ENCODE assay signal across 26 mouse cellular contexts in genomic region chr9:42997526-42997925, GRCm38 (mm10). TPM values are rescaled to one million over a fixed set of nuclear protein-coding genes. Genes with fewer than 3 reads are reported as not detected.
"Had no signal": no experiment of that assay in that cellular context is flagged by ENCODE, and none has a peak within 500 bp of the region (broad histone marks: within the 10 kb centered on the region; RNA-seq: fewer than 3 reads in every experiment).

No protein-coding gene starts in this region.

- ATAC-seq: forebrain, embryonic 15.5 days; forebrain, postnatal 0 days; hindbrain, postnatal 0 days; intestine, embryonic 16.5 days had no signal

- H3K4me1 ChIP-seq: forebrain, embryonic 15.5 days; heart, embryonic 10.5 days; hindbrain, embryonic 13.5 days; hindbrain, embryonic 15.5 days; kidney, embryonic 15.5 days; limb, embryonic 12.5 days had no signal

- H3K9ac ChIP-seq: forebrain, embryonic 15.5 days; forebrain, postnatal 0 days; hindbrain, embryonic 13.5 days; hindbrain, embryonic 15.5 days; kidney, embryonic 15.5 days; limb, embryonic 12.5 days; liver, embryonic 13.5 days; liver, embryonic 15.5 days had no signal

- H3K4me3 ChIP-seq: forebrain, embryonic 15.5 days; heart, adult 2 months; heart, embryonic 10.5 days; hindbrain, embryonic 13.5 days; hindbrain, embryonic 15.5 days; kidney, embryonic 15.5 days; limb, embryonic 12.5 days; liver, embryonic 13.5 days; liver, embryonic 15.5 days had no signal

- H3K27ac ChIP-seq: forebrain, embryonic 15.5 days; heart, adult 2 months; heart, embryonic 10.5 days; hindbrain, embryonic 13.5 days; hindbrain, embryonic 15.5 days; hindbrain, postnatal 0 days; kidney, embryonic 15.5 days; kidney, postnatal 0 days; limb, embryonic 12.5 days; liver, embryonic 13.5 days; liver, embryonic 15.5 days had no signal

- DNase-seq: forebrain, postnatal 0 days; gastrocnemius, postnatal 14 days; gastrocnemius, postnatal 36 days; kidney, adult 11 months; kidney, adult 2 months; kidney, adult 9 months; kidney, postnatal 14 days; kidney, postnatal 36 days; layer of hippocampus, adult 9-11 months; layer of hippocampus, postnatal 36 days; left cerebral cortex, postnatal 4 days; liver, embryonic 13.5 days; lung, adult 18-20 months had no signal

- H3K27me3 ChIP-seq: forebrain, embryonic 15.5 days; hindbrain, embryonic 13.5 days; hindbrain, embryonic 15.5 days; kidney, embryonic 15.5 days; limb, embryonic 12.5 days; liver, embryonic 13.5 days; liver, embryonic 15.5 days had no signal

- H3K4me2 ChIP-seq: forebrain, embryonic 15.5 days; hindbrain, embryonic 13.5 days; hindbrain, embryonic 15.5 days; kidney, embryonic 15.5 days; limb, embryonic 12.5 days; liver, embryonic 13.5 days; liver, embryonic 15.5 days had no signal

- H3K9me3 ChIP-seq: forebrain, embryonic 15.5 days; heart, embryonic 10.5 days; hindbrain, embryonic 13.5 days; hindbrain, embryonic 15.5 days; kidney, embryonic 15.5 days; limb, embryonic 12.5 days; liver, embryonic 13.5 days; liver, embryonic 15.5 days had no signal

RNA-seq across cellular contexts. Expression of gene Grik4, which starts 53.2 kb away (rescaled TPM):
- total RNA-seq: heart, postnatal 14 days; hematopoietic stem cell, adult 5-6 weeks had no signal
